ENCODE assay signal across 19 mouse cellular contexts in genomic region chr2:117008922-117009321, GRCm38 (mm10).
"Had no signal": no experiment of that assay in that cellular context is flagged by ENCODE, and none has a peak within 500 bp of the region (broad histone marks: within the 10 kb centered on the region; RNA-seq: fewer than 3 reads in every experiment).

No protein-coding gene starts in this region.

- H3K9me3 ChIP-seq: midbrain, embryonic 10.5 days; midbrain, embryonic 12.5 days; neural tube, embryonic 13.5 days; neural tube, embryonic 15.5 days had no signal

- ATAC-seq: midbrain, embryonic 16.5 days had no signal

- H3K9ac ChIP-seq: lung, embryonic 14.5 days; midbrain, embryonic 12.5 days; neural tube, embryonic 13.5 days; neural tube, embryonic 15.5 days had no signal

- H3K27me3 ChIP-seq: midbrain, embryonic 12.5 days; neural tube, embryonic 13.5 days; neural tube, embryonic 15.5 days had no signal

- H3K4me2 ChIP-seq: lung, embryonic 14.5 days; midbrain, embryonic 12.5 days; neural tube, embryonic 13.5 days; neural tube, embryonic 15.5 days had no signal

- H3K4me3 ChIP-seq: midbrain, embryonic 10.5 days; midbrain, embryonic 12.5 days; myocyte; neural tube, embryonic 13.5 days; neural tube, embryonic 15.5 days had no signal

- H3K36me3 ChIP-seq: midbrain, embryonic 10.5 days; midbrain, embryonic 12.5 days; neural tube, embryonic 13.5 days; neural tube, embryonic 15.5 days had no signal

- H3K27ac ChIP-seq: midbrain, embryonic 10.5 days; midbrain, embryonic 12.5 days; neural tube, embryonic 13.5 days; neural tube, embryonic 15.5 days had no signal

- H3K4me1 ChIP-seq: midbrain, embryonic 10.5 days; midbrain, embryonic 12.5 days; neural tube, embryonic 13.5 days; neural tube, embryonic 15.5 days had no signal

- DNase-seq: lung, adult 18-20 months; lung, embryonic 14.5 days; lung, postnatal 10 days; lung, postnatal 4 days; midbrain, embryonic 14.5 days; retina, postnatal 1 day; right cerebral cortex, adult 18-20 months; right cerebral cortex, postnatal 25 days; right cerebral cortex, postnatal 4 days; spleen, adult 18-20 months; thymus, adult 2 months; thymus, postnatal 25 days; thymus, postnatal 4 days had no signal
